Mouse (Mus musculus): Measurements from ENCODE around the gene Lrrc27.

GRCm38 (mm10) chr7:139213751-139214150, 963 bp downstream of the Lrrc27 start:
- no peak for TF ChIP-seq POLR2A (IDR thresholded peaks at IDR 0.05; ENCODE audit: extremely low read depth, insufficient read depth, low read length)
- no peak for TF ChIP-seq CTCF (IDR thresholded peaks at IDR 0.05; ENCODE audit: low read depth, low read length)

Measured in liver, adult 2 months (tissue).